Mouse (Mus musculus) spleen, postnatal 36 days (tissue): ENCODE data around the gene Slc6a1.
A peak's percentile ranks its signal among the peaks of the same experiment; 100 is the strongest.

Experiments
- DNase-seq, 2 experiments: peaks; one replicate each; pipeline ENCODE4 v3.0.0; 2022; ENCODE audit warnings: low spot score in 2 of 2, mixed read lengths in 1 of 2

Slc6a1 gene

DNA sequence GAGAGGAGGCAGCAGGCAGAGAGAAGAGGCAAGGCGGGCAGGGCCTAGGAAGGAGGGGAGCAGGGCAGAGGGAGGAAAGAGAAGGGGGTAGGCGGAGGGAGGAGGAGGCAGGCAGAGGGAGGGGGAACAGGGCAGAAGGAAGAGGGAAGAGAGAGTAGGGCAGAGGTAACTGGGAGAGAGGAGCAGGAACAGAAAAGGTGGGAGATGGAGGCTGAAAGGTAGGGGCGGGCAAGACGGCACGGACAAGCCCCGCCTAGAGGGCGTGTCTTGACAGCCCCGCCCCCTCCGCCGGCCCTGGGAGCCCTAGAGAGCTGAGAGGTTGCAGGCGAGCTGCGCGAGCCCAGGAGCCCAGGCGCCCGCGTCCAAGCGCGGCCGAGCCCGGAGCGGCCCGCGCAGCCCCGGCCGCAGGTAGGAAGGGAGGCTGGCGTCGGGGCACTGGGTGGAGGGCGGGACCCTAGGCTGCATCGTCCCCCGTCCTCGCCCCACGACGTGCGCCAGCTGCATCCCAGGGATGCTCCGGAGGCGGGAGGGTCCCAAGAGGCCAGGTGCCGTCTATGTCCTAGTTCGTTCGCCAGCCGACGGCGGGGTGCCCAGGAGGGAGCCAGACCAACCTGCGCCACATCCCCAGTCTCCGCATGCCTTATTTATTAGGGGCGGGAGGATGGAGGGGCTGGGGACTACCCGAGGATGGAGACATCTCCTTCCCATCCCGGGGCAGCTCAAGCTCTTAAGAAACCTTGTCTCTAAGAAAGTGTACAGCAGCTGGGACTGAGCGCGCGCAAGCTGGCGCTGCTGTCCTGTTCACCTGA, at the start of gene Slc6a1:
TSS of gene Slc6a1 (plus strand) at position 167 of the 809 bp plus-strand sequence.
- DNase-seq = peak in 1 of 2 experiments; percentile 3

DNA sequence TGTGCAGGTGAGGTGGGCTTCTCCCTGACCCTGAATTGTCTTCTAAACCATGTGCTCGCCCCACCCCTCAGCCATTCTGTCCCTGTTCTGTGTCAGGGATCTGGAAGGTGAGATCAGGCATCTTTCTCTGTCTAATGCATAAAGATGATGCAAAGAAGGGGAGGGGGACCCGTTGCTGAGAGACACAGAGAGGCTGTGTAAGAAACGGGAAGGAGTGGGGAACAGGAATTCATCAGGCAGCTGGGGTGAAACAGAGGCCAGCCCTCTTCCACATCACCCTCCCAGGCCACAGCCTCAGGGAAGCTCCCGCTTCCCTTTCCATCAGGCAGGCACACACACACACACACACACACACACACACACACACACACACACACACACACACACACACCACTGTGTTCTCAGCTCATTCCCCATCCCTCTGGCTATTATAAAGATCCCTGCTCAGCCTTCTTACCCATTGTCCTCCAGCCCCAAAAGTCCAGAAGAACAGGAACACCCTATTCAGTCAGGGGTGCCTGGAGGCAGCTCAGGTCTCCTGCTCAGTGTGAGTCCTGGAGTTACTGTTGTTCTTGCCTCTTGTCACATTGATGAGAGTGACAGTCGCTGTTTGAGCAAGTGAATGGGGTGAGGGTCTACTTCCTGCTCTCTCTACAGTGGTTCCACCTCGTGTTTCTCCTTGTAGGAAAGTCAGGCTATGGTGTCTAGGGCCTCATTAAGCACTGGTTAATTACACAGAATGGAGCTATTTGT, 43.4 kb upstream of the Slc6a1 start:
- no peak for DNase-seq

DNA sequence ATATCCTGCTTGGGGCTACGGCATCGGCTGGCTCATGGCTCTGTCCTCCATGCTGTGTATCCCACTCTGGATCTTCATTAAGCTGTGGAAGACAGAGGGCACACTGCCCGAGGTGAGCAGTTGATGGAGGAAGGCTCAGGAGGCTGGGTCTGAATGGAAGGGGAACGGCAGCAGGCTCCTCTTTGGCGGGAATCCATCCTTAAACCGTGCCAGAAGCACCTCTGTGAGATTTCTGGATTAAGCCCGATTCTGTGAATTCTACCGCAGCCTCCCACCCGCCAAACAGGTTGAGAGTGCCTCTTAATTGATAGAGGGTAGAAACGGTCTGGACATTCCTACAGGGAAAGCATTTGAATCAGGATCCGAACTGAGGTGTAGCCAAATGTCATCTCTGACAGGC, 36.8 kb upstream of the Slc6a1 start:
- no peak for DNase-seq

DNA sequence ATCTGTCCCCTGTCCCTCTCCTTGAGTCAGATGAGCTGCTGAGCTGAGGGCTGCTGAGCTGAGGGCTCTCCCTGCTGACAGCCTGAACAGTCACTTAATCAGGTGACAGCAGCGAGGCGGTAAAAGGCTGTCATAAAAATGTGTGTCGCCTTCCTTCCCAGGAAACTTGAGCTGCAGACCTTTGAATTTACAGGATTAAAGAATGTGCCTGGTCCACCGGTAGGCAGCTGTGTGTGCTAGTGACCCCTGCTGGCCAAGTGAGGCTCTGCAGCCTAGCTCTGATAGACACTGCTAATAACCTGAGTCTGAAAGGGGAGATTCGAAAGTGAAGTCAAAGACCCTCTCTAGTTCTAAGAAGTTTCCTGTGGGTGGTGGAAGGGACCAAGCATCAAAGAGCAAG, 32.1 kb upstream of the Slc6a1 start:
- peak in 1 of 2 experiments; percentile 5 for DNase-seq

DNA sequence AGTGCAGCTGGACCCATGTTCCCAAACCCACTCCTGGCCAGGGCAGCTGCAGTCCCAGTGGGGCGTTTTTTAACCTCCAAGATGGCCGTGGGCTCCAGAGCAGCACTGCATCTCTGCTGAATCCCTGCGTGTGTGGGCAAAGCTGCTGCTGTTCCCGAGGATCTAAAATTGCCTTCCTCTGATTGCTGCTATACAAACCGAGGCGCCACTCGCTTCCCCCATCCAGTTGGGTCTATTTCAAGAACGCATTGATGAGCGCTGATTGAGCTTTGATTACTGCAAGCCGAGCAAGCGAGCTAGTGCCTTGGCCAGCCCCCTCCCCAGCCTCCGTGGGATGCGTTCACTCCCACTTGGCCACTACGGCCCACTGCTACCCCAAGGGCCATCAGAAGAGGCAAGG, 27.5 kb upstream of the Slc6a1 start:
- no peak for DNase-seq

DNA sequence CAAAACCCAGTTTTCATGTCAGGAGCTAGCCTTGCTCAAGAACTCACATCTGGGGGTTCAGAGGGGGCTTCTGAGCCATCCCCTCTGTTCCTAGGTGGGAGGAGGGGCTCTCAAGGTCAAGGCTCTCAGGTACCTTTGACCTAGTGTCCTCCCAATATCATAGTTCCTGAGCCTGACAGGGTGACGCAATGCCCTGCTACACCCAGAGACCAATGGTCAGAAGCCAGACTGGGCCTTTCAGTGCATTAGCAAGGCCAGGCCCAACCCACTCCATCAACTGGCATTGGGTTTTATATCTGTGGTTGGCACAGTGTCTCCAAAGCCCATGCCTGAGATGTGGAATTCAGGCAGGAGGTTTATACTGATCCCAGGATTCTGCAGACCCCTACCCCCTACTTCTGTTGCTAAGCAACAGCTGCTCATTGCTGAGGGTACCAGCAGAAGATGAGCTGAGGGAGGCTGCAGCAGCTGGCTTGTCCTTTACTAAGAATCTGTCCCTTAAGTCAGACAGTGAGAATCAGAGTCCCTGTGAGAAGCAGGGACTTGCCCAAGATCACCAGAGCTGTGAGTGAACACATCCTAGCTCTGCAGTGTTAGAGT, 24.6 kb upstream of the Slc6a1 start:
- no peak for DNase-seq

DNA sequence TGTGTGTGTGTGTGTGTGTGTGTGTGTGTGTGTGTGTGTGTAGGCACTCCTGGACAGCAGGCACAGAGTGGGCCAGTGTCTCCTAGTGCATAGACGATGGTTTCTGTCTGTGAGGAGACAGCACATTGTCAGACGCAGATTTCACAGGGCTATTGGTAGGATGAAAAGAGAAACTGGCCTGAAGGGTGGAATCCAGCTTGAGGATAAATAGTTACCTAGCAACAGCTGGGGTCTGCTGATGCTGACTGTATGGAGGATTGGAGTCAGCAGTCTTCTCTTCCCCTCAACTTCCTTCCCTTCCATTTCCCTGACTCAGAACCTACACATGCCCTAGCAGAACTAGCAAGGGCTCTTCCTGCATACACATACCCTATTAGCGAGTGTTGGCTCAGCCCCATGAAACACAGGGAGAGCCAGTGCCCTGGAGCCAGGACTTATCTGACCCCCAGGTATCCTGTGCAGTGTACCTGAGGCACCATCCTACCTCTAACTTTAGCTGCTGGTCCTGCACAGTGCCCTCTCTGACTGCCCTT, 23.7 kb upstream of the Slc6a1 start:
- DNase-seq = peak in 1 of 2 experiments; percentile 2

DNA sequence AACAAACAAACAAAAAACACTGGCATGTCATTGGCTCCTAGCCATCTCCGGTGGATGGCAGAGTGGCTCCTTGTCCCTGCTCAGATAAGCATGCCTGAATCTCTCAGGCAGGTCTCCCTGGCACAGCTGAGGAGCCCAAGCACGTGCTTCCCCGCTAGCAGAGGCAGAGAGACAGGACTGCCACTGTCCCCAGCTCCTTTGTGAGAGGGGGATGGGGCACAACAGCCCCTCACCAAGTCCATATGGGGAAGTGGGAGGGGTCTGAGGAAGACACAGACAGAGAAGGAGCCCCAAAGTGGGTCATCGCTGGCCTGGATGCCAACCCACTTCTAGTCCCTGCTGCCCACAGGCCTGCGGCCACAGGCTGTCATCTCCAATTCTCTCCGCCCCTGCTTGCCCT, 20.8 kb upstream of the Slc6a1 start:
- no peak for DNase-seq

DNA sequence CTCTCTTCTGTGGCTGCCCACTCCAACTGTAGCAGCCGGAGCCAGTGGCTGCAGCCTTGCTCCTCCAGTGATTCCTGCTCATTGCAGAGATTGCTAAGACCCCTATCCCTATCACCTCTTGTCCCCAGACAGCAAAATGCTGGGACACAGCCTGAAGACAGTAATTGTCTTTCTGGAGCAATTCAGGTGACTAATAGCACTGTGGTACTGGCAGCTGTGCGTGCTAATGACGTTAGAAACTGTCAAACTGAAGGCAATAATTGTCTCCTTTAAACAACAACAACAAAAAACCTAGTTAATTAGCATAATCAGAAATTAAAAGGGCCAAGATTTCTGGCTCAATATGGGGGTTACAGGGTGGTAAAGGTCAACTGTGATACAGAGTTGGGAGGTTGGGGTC, 18.4 kb upstream of the Slc6a1 start:
- no peak for DNase-seq

DNA sequence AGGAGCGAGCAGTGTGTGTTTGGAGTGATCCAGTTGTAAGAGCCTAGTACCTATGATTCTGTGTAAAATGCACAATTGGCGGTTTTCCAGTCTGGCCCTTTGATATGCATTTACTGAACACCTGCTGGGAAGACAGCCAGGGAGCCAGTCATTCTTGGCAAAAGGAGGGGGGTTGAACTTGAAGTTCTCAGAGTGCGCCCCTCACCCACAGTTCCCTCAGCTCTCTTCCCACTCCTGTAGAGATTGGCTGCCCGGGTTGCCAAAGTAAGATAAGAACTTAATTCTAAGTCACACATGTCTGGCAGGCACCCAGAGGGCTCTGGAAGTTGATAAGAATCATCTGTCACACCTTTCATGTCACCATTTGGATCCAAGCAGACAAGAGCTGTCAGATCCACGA, 18.0 kb upstream of the Slc6a1 start:
- no peak for DNase-seq

DNA sequence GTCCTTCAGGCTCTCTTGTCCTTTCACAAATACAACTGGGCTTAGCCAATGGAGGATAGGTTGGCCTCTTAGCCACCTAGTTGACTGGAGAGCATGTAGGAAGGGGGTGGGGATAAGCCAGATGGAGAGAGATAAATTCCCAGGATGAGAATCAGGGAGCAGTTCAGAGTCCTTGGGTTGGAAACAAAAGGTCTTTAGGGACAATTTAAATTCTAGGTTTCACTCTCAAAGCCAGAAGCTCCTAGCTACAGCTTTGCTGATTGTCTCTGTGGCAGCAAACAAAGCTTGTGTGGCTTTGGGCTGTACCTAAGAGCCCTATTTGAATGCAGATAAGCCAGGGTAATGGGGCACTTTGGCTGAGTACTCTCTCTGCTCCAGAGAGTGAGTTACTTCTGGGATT, 16.2 kb upstream of the Slc6a1 start:
- no peak for DNase-seq

DNA sequence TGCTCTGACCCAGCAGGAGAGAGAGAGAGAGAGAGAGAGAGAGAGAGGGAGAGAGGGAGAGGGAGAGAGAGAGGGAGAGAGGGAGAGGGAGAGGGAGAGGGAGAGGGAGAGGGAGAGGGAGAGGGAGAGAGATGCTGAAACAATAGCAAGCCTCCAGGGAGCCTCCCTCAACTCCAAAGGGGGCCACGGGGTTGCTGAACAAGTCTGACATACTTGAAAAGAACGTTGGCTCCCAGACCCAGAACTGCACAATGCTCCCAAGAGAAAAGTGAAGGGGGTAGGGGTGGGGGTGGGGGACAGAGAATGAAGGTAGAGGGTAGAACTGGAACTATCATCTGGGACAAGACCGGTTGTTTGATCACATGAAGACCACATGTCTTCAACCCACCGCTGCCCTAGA, 14.5 kb upstream of the Slc6a1 start:
- DNase-seq = no peak

DNA sequence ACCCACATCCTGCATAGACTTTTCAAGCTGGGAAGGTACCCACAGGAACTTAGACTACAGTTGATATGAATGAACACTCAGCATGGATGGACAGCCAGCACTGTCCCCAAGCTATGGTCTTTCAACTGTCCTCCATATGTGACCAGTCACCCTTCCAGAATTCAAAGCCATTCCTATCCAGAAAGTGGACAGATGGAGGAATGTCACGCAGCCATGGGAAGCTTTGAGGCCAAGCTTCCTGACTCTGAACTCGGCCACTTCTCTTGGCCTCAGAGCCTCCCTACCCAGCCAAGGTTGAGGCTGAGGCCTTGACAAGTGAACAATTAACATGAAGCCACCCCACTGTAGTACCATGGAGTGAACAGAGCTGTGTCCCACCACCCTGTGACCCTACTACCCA, 12.8 kb upstream of the Slc6a1 start:
- no peak for DNase-seq

DNA sequence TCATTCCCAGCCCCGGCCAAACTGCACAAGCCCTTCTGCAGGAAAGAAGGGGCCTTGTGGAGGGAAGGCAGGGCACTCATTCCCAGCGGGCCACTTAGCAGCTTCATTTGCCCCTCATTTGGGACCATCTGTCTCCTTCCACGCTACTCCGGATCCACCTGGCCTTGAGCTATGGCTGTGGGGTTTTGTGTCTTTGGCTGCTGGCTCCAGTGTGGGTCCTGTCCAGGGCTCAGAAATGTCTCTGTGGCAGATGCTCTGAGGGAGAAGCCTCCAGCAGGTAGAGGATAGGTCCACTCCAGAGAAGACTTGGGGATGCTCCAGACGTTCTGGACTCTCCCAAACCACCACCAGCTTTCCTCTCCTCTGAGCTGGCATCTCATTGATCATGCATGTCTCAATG, 11.6 kb upstream of the Slc6a1 start:
- no peak for DNase-seq

DNA sequence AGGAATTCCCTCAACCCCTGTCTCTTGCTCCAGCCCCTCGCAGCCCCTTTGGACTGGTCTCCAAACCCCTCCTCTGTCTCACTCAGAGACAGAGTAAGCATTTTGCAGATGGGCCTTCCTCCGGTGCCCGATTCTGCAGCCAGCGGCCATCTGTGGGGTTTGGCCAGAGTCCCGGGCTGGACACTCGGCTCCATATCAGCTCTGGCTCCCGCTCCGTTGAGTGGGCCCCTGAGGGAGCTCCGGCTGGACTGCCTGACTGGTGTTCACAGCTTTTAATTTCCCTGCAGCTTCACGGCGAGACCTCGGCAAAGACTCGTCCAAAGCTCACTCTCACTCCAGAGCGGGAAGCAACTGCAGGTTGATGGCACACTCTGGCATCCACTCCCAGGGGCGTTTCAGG, 10.2 kb upstream of the Slc6a1 start:
- DNase-seq = no peak

DNA sequence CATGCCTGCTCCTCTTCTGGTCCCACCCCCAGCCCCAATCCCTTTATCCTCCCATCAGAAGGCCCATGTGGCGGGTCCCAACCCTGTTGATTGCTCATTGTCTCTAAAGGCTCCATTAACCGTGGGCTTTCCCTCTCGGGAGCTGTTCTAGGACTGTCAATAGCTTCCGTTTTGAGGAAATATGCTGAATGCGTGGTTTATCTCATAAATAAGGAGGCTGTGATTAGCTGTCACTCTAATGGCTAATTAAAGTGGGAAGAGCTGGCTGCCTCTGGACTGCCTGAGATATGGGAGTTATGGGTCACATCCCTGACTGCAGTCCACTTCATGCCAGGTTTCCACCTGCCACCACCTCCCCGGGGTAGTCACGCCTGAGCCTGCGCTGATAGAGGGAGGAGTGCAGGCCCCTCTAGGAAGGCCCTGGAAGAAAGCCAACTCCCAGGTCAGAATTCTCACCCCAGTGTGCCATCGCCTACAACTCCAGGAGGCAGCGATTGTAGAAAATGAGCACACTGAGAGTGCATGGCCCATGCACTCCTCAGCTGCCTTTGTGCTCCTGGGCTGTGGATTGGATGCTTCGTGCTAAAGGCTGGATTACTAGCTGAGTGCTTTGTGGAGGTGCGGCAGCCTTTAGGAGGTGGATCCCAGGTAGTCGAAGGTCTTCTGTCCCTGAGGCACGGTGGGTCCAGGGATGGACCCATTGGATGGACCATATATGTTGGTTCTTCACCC, 8.3 kb upstream of the Slc6a1 start:
- no peak for DNase-seq

DNA sequence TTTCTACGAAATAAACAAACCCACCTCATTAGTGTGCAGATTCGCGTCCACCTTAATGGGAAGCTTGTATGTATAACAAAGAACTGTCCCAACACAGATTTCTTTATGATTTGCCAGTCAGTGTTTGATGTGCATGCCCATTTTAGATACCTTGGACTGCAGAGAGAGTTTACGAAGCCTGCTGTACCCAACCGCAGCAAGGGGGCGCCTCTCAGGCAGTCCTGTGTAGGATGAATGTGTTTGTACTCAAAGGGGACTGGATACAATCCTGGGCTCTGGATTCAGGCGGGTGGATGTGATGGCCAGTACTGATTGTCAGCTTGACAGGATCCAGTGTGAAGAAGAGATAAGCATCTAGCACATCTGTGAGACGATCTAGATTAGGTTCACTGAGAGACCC, 6.6 kb upstream of the Slc6a1 start:
- no peak for DNase-seq

DNA sequence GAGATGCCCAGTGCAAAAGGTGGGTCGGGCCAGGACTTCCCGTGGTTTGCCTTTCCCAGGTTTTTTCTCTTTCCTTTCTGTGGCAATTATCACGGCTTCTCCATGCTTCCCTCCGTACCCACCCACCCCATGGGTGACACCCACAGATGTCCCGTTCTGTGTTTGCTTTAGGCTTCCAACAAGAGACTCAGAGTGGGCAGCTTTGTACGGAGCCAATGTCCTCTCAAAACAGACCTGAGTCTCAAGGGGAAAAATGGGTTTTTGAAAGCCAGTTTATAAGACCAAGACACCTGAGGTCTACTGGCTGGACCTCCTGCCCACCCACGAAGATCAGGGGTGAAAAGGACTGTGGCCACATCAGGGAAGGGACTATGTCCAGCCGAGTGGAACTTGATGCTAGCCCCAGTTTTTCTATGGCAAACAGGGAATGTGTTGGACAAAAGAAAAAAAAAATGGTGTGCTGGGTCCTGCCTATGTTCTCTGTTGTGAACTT, 889 bp downstream of the Slc6a1 start:
- no peak for DNase-seq

DNA sequence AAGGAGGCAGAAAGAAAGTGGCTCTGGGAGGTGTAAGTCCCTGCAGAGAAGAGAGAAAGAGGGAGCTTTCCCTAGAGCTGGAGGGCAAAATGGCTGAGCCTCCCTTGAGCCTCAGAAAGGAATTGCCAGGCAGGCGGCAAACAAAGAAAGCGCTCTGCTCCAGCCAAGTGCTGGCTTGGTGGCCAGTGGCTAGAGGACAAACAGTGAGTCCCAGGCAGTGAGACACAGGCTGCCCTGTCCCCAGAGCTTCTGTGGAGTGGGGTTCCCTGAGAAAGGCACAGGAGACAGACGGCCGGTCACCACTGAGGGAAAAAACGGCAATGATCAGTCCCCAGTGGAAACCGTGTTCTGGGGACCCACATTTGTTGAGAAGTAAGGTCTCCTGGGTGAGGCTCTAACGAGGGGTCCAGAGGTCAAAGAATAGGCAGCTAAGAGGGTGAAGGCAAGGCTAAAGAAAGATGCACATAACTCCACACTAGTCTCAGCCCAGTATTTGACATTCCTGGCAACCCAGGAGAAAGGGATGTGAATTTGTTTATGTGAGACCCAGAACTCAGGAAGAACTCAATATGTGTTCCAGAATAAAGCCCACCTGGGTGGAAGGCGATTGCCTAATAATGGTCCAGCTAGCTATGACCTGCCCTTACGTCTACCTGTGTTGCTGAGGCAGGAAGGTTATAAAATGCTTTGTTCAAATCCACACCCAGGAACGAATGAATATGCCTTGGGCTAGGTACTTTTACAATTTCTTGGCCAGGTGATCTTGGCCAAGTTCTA, 1.7 kb downstream of the Slc6a1 start:
- no peak for DNase-seq

DNA sequence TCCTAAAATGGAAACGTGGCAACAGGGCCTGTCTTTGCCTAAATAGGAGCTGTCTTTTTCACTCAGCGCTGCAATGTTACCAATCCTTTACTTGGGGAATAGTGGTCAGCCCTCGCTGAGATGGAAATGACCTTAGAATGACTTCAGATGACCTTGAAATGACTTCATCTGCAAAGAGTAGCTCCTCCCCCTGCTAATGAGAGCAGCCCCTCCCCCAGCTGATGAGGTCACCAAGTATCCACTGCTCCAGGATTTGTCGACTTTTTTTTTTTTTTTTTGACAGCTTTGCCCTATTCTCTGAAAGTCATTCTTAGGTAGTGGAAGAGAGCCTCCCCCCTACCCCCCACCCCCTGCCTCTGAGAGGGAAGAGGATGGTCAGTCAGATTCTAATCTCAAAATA, 3.0 kb downstream of the Slc6a1 start:
- DNase-seq = no peak

DNA sequence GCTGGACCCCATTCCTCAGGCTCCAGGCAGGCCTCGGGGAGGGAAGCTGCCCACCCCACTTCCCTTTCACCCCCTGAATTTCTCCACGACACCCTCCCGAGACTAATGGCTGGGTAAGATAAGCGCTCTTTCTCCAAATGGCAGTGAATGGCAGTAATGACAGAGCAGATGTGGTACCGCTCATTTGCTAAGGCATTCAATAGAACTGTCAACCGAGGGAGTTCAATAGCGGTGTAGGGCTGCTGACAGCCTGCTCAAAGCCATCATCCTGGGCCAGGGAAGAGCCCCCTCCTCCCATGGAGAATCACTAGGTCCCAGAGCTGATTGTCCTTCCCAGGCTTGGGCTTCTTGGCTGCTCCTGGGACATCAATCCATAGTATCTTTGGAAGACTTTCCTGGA, 6.7 kb downstream of the Slc6a1 start:
- no peak for DNase-seq
